Mouse (Mus musculus): Measurements from ENCODE around the gene Slc23a4. TPM values are rescaled to one million over a fixed set of nuclear protein-coding genes. Genes with fewer than 3 reads are reported as not detected.

Gene Slc23a4
- total RNA-seq, 2 experiments from 2014 or later: 0.52 to 2.1 TPM

Other genes with a start within 250 kb of the Slc23a4 start
- gene Agbl3, start 208.0 kb downstream of the Slc23a4 start, total RNA-seq (2014; fragmentation: Nextera tagmentation): 3.3 and 3.7 TPM in 2 replicates
- 4.9 and 5.2 TPM in 2 replicates for gene Agbl3, start 208.0 kb downstream of the Slc23a4 start, total RNA-seq (2017)
- 0.23 and 1.9 TPM in 2 replicates for gene Tmem140, start 125.3 kb downstream of the Slc23a4 start, total RNA-seq (2014; fragmentation: Nextera tagmentation)
- gene Tmem140, start 125.3 kb downstream of the Slc23a4 start, total RNA-seq (2017): 0.26 and 0.82 TPM in 2 replicates
- gene Cyren, start 110.3 kb downstream of the Slc23a4 start, total RNA-seq (2014; fragmentation: Nextera tagmentation): 1.8 and 9.5 TPM in 2 replicates
- gene Cyren, start 110.3 kb downstream of the Slc23a4 start, total RNA-seq (2017): 4.1 and 9.0 TPM in 2 replicates
- gene Wdr91, start 77.5 kb downstream of the Slc23a4 start, total RNA-seq (2014; fragmentation: Nextera tagmentation): 11.8 and 12.6 TPM in 2 replicates
- 16.8 and 17.4 TPM in 2 replicates for gene Wdr91, start 77.5 kb downstream of the Slc23a4 start, total RNA-seq (2017)
- not detected in 2 replicates for gene Stra8, start 68.2 kb downstream of the Slc23a4 start, total RNA-seq (2014; fragmentation: Nextera tagmentation)
- gene Stra8, start 68.2 kb downstream of the Slc23a4 start, total RNA-seq (2017): not detected in 2 replicates
- gene Cnot4, start 145.3 kb upstream of the Slc23a4 start, total RNA-seq (2014; fragmentation: Nextera tagmentation): 52.4 and 56.4 TPM in 2 replicates
- 23.3 and 25.3 TPM in 2 replicates for gene Cnot4, start 145.3 kb upstream of the Slc23a4 start, total RNA-seq (2017)
- 72.3 and 75.2 TPM in 2 replicates for gene Nup205, start 189.0 kb upstream of the Slc23a4 start, total RNA-seq (2014; fragmentation: Nextera tagmentation)
- 85.3 and 94.7 TPM in 2 replicates for gene Nup205, start 189.0 kb upstream of the Slc23a4 start, total RNA-seq (2017)

All from granulocyte monocyte progenitor cell, adult 5-6 weeks (primary cell).